Mouse (Mus musculus) CD4-positive, CD25-positive, alpha-beta regulatory T cell, adult 2 months (primary cell): ENCODE data around the gene Kantr.

Source experiments
- DNase-seq: peaks from one replicate; pipeline ENCODE4 v3.0.0-alpha.2; 2012; ENCODE audit warnings: low read depth, low spot score

Gene Kantr

DNA sequence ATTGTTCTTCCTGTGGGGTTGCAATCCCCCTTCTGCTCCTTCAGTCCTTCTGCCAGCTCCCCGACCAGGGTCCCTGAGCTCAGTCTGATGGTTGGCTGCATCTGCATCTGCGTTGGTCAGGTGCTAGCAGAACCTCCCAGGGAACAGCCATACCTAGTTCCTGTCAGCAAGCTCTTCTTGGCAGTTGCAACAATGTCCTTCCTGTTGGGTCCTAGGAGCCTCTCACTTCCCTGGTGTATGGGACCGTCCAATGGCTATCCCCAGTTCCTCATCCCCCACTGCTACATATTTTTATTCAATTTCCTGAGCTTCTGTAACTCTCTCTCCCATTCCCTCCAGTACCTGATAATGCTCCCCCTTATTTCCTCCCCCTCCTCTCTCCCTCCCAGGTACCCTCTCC, 42.5 kb downstream of the Kantr start:
- DNase-seq: no peak

DNA sequence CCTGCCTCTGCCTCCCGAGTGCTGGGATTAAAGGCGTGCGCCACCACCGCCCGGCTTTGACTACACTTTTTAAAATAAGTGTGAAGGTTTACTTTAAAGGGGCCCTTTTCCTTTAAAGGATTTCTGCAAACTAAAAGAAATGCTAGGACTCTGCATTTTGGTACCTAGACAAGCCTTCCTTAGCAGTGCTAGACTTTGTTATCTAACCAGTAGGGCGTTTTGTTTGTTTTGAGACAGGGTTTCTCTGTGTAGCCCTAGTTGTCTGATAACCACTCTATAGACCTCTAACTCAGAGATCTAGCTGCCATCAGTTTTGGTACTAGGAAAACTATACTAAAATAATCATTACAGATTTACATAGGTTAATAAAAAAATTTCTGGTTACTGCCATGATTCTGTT, 47.9 kb downstream of the Kantr start:
- no peak for DNase-seq

DNA sequence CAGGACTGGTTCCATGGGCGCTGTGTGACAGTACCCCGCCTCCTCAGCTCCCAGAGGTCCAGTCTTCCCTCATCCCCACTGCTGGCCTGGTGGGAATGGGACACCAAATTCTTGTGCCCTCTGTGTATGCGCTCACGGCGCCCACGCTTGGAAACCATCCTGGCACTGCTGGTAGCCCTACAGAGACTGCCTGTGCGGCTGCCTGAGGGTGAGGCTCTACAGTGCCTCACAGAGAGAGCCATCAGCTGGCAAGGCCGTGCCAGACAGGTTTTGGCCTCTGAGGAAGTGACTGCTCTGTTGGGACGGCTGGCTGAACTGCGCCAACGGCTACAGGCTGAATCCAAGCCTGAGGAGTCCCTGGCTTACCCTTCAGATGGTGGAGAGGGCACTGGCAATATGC, 56.1 kb downstream of the Kantr start:
- no peak for DNase-seq
